Mouse (Mus musculus) hematopoietic stem cell, adult 5-6 weeks (primary cell): ENCODE results near the gene Foxl1. TPM values are rescaled to one million over a fixed set of nuclear protein-coding genes. Genes with fewer than 3 reads are reported as not detected.

Experiments
- ATAC-seq, 2 experiments: fragments of 125-278 bp in 1 of 2; replicated peaks in 1 of 2; 2 replicates each; pipeline ENCODE4 v1.8.0; 2016 to 2017; ENCODE audit warnings: inconsistent platforms in 2 of 2, mild to moderate bottlenecking in 2 of 2, moderate number of reproducible peaks in 2 of 2, low read depth in 1 of 2, moderate TSS enrichment in 1 of 2; ENCODE audit not compliant: low FRiP score in 2 of 2, poor library complexity in 2 of 2, severe bottlenecking in 2 of 2, insufficient read depth in 1 of 2, low TSS enrichment in 1 of 2
- total RNA-seq: library from RNA; stranded (forward); fragments of 172-1452, 232-1000 nt; gene quantifications from 2 replicates; pipeline ENCODE4 v1.2.3, GENCODE M21; 2017

Gene Foxl1
- total RNA-seq, 1 experiment from 2014 or later: not detected

- ATAC-seq: no peak
Observed at GRCm38 (mm10) chr8:121119635-121120455, 7.9 kb upstream of the Foxl1 start.

- no peak for ATAC-seq
Observed at GRCm38 (mm10) chr8:121120456-121121419, 7.0 kb upstream of the Foxl1 start.

GRCm38 (mm10) chr8:121121704-121122103, 6.0 kb upstream of the Foxl1 start:
- no peak for ATAC-seq

GRCm38 (mm10) chr8:121122368-121122767, 5.4 kb upstream of the Foxl1 start:
- no peak for ATAC-seq

GRCm38 (mm10) chr8:121123113-121123512, 4.6 kb upstream of the Foxl1 start:
- no peak for ATAC-seq

GRCm38 (mm10) chr8:121124547-121125239, 3.0 kb upstream of the Foxl1 start:
- ATAC-seq: no peak

- peak; percentile 20 to 40; a peak in 2 of 4 replicates for ATAC-seq
Observed at GRCm38 (mm10) chr8:121125311-121125876, 2.3 kb upstream of the Foxl1 start.

GRCm38 (mm10) chr8:121126191-121126590, 1.5 kb upstream of the Foxl1 start:
- ATAC-seq: no peak

GRCm38 (mm10) chr8:121126694-121127093, 1.0 kb upstream of the Foxl1 start:
- no peak for ATAC-seq

GRCm38 (mm10) chr8:121127291-121127701, 444 bp upstream of the Foxl1 start:
- no peak for ATAC-seq

- no peak for ATAC-seq
Observed at GRCm38 (mm10) chr8:121128531-121129264, 958 bp downstream of the Foxl1 start.

GRCm38 (mm10) chr8:121129265-121129940, 1.7 kb downstream of the Foxl1 start:
- ATAC-seq: no peak

GRCm38 (mm10) chr8:121130522-121130921, 2.8 kb downstream of the Foxl1 start:
- 0 out of 4 replicates have a peak, but pooled peaks of 1 of the 2 experiments have one; percentile 25 for ATAC-seq

- no peak for ATAC-seq
Observed at GRCm38 (mm10) chr8:121132961-121133513, 5.3 kb downstream of the Foxl1 start.

- no peak for ATAC-seq
Observed at GRCm38 (mm10) chr8:121134102-121134501, 6.4 kb downstream of the Foxl1 start.

- no peak for ATAC-seq
Observed at GRCm38 (mm10) chr8:121134512-121134911, 6.8 kb downstream of the Foxl1 start.
